Mouse (Mus musculus): ENCODE data around the gene Tlr13. TPM values are rescaled to one million over a fixed set of nuclear protein-coding genes. Genes with fewer than 3 reads are reported as not detected.
"Not testable (repeated sequence)": the region's sequence is repeated elsewhere in the genome, so short reads cannot be mapped to it uniquely, and the experiment has no call there.

Tlr13 gene
- polyA plus RNA-seq, 1 experiment from 2014 or later: 2.0 TPM

- no peak overlapping the region for H3K27ac ChIP-seq (ENCODE audit: low read length)
- WGBS: 59% methylated on average over 5 of the region's 5 CpGs
- ATAC-seq: no peak
Observed at GRCm38 (mm10) chrX:106189356-106189755, 46.4 kb downstream of the Tlr13 start.

GRCm38 (mm10) chrX:106190091-106190490 lies 47.1 kb downstream of the Tlr13 start:
- H3K4me2 ChIP-seq (replicated peaks; ENCODE audit: low read depth, low read length): no peak overlapping the region
- H3K9me3 ChIP-seq (ENCODE audit: low read length): no peaks in the 10 kb centered on the region
- WGBS: 38% methylated on average over 4 of the region's 4 CpGs
- 0 out of 2 replicates have a peak, but pooled peaks cover 4% of the 10 kb centered on the region for H3K36me3 ChIP-seq (ENCODE audit: insufficient read depth, low read length)
- no peak for TF ChIP-seq CTCF (IDR thresholded peaks at IDR 0.05)
- no peak for TF ChIP-seq EP300 (IDR thresholded peaks at IDR 0.05)
- H3K4me3 ChIP-seq (ENCODE audit: low read depth, low read length): no peak overlapping the region
- H3K9ac ChIP-seq (replicated peaks; ENCODE audit: low read depth): no peak overlapping the region
- H3K4me1 ChIP-seq (ENCODE audit: insufficient read depth, low read depth, low read length): no peaks in the 10 kb centered on the region
- DNase-seq (ENCODE audit: low spot score) (no peak), ATAC-seq (no peak)
- no peak overlapping the region for H3K27ac ChIP-seq (ENCODE audit: low read length)
- no peaks in the 10 kb centered on the region for H3K27me3 ChIP-seq (replicated peaks; ENCODE audit: insufficient read depth, low read length)

More at GRCm38 (mm10) chrX:106189356-106189755, 46.4 kb downstream of the Tlr13 start:
- no peak overlapping the region for H3K4me3 ChIP-seq (ENCODE audit: low read depth, low read length)
- no peak for DNase-seq (ENCODE audit: low spot score)
- H3K4me2 ChIP-seq (replicated peaks; ENCODE audit: low read depth, low read length): no peak overlapping the region
- TF ChIP-seq CTCF (IDR thresholded peaks at IDR 0.05): no peak
- no peak for TF ChIP-seq EP300 (IDR thresholded peaks at IDR 0.05)
- H3K9ac ChIP-seq (replicated peaks; ENCODE audit: low read depth): no peak overlapping the region
- H3K27me3 ChIP-seq (replicated peaks; ENCODE audit: insufficient read depth, low read length): no peaks in the 10 kb centered on the region
- H3K9me3 ChIP-seq (ENCODE audit: low read length): no peaks in the 10 kb centered on the region
- no peaks in the 10 kb centered on the region for H3K4me1 ChIP-seq (ENCODE audit: insufficient read depth, low read depth, low read length)
- H3K36me3 ChIP-seq (ENCODE audit: insufficient read depth, low read length): 0 out of 2 replicates have a peak, but pooled peaks cover 4% of the 10 kb centered on the region

GRCm38 (mm10) chrX:106194361-106194760 lies 51.4 kb downstream of the Tlr13 start:
- ATAC-seq; H3K4me1 ChIP-seq (ENCODE audit: insufficient read depth, low read depth, low read length); H3K9ac ChIP-seq (replicated peaks; ENCODE audit: low read depth); H3K4me2 ChIP-seq (replicated peaks; ENCODE audit: low read depth, low read length); H3K9me3 ChIP-seq (ENCODE audit: low read length); H3K27ac ChIP-seq (ENCODE audit: low read length); H3K36me3 ChIP-seq (ENCODE audit: insufficient read depth, low read length); DNase-seq (ENCODE audit: low spot score); H3K4me3 ChIP-seq (ENCODE audit: low read depth, low read length); H3K27me3 ChIP-seq (replicated peaks; ENCODE audit: insufficient read depth, low read length): not testable (repeated sequence)
- 85% methylated on average over 6 of the region's 6 CpGs for WGBS

- H3K4me3 ChIP-seq (ENCODE audit: low read depth, low read length): no peak overlapping the region
- no peak overlapping the region for H3K4me2 ChIP-seq (replicated peaks; ENCODE audit: low read depth, low read length)
- 57% methylated on average over 5 of the region's 5 CpGs for WGBS
- H3K9me3 ChIP-seq (ENCODE audit: low read length): no peaks in the 10 kb centered on the region
- peaks cover 8% of the 10 kb centered on the region; the same call in 1 of the 2 replicates for H3K36me3 ChIP-seq (ENCODE audit: insufficient read depth, low read length)
- no peaks in the 10 kb centered on the region for H3K27me3 ChIP-seq (replicated peaks; ENCODE audit: insufficient read depth, low read length)
- TF ChIP-seq CTCF (IDR thresholded peaks at IDR 0.05) (peak; percentile 47), EP300 (IDR thresholded peaks at IDR 0.05) (no peak)
- no peaks in the 10 kb centered on the region for H3K4me1 ChIP-seq (ENCODE audit: insufficient read depth, low read depth, low read length)
- DNase-seq (ENCODE audit: low spot score) (no peak), ATAC-seq (no peak)
- no peak overlapping the region for H3K27ac ChIP-seq (ENCODE audit: low read length)
- no peak overlapping the region for H3K9ac ChIP-seq (replicated peaks; ENCODE audit: low read depth)
Observed at GRCm38 (mm10) chrX:106197308-106197707, 54.3 kb downstream of the Tlr13 start.

GRCm38 (mm10) chrX:106198904-106199303 lies 55.9 kb downstream of the Tlr13 start:
- WGBS: 86% methylated on average over 5 of the region's 5 CpGs
- Histone ChIP-seq H3K27me3 (replicated peaks; ENCODE audit: insufficient read depth, low read length) (no peaks in the 10 kb centered on the region), H3K36me3 (ENCODE audit: insufficient read depth, low read length) (peaks cover 5% of the 10 kb centered on the region; the same call in 1 of the 2 replicates), H3K4me3 (ENCODE audit: low read depth, low read length) (no peak overlapping the region), H3K9me3 (ENCODE audit: low read length) (no peaks in the 10 kb centered on the region), H3K4me1 (ENCODE audit: insufficient read depth, low read depth, low read length) (no peaks in the 10 kb centered on the region), H3K9ac (replicated peaks; ENCODE audit: low read depth) (no peak overlapping the region), H3K27ac (ENCODE audit: low read length) (no peak overlapping the region), H3K4me2 (replicated peaks; ENCODE audit: low read depth, low read length) (no peak overlapping the region)
- ATAC-seq (no peak), DNase-seq (ENCODE audit: low spot score) (no peak)
- TF ChIP-seq CTCF (IDR thresholded peaks at IDR 0.05): peak; percentile 45
- TF ChIP-seq EP300 (IDR thresholded peaks at IDR 0.05): no peak

GRCm38 (mm10) chrX:106209100-106209499 lies 66.1 kb downstream of the Tlr13 start:
- ATAC-seq (no peak), DNase-seq (ENCODE audit: low spot score) (no peak)
- no peaks in the 10 kb centered on the region for H3K4me1 ChIP-seq (ENCODE audit: insufficient read depth, low read depth, low read length)
- no peaks in the 10 kb centered on the region for H3K36me3 ChIP-seq (ENCODE audit: insufficient read depth, low read length)
- TF ChIP-seq EP300 (IDR thresholded peaks at IDR 0.05) (no peak), CTCF (IDR thresholded peaks at IDR 0.05) (no peak)
- H3K4me2 ChIP-seq (replicated peaks; ENCODE audit: low read depth, low read length): no peak overlapping the region
- H3K27ac ChIP-seq (ENCODE audit: low read length): no peak overlapping the region
- no peak overlapping the region for H3K4me3 ChIP-seq (ENCODE audit: low read depth, low read length)
- no peaks in the 10 kb centered on the region for H3K27me3 ChIP-seq (replicated peaks; ENCODE audit: insufficient read depth, low read length)
- WGBS: 89% methylated on average over 2 of the region's 2 CpGs
- no peak overlapping the region for H3K9ac ChIP-seq (replicated peaks; ENCODE audit: low read depth)
- no peaks in the 10 kb centered on the region for H3K9me3 ChIP-seq (ENCODE audit: low read length)

Other genes with a start within 250 kb of the Tlr13 start
- gene Atrx, start 213.8 kb upstream of the Tlr13 start, polyA plus RNA-seq (2015; fragmentation: Nextera tagmentation; extraction: Ambion mirVana): 123 and 147 TPM in 2 replicates
- gene Magt1, start 131.3 kb upstream of the Tlr13 start, polyA plus RNA-seq (2015; fragmentation: Nextera tagmentation; extraction: Ambion mirVana): 27.8 and 39.2 TPM in 2 replicates
- gene Cox7b, start 127.5 kb upstream of the Tlr13 start, polyA plus RNA-seq (2015; fragmentation: Nextera tagmentation; extraction: Ambion mirVana): 260 and 297 TPM in 2 replicates
- gene Atp7a, start 115.9 kb upstream of the Tlr13 start, polyA plus RNA-seq (2015; fragmentation: Nextera tagmentation; extraction: Ambion mirVana): 20.5 and 23.7 TPM in 2 replicates
- 79.2 and 84.6 TPM in 2 replicates for gene Pgk1, start 43.9 kb downstream of the Tlr13 start, polyA plus RNA-seq (2015; fragmentation: Nextera tagmentation; extraction: Ambion mirVana)
- gene Taf9b, start 78.0 kb downstream of the Tlr13 start, polyA plus RNA-seq (2015; fragmentation: Nextera tagmentation; extraction: Ambion mirVana): 14.1 and 16.0 TPM in 2 replicates
- gene Fnd3c2, start 112.2 kb downstream of the Tlr13 start, polyA plus RNA-seq (2015; fragmentation: Nextera tagmentation; extraction: Ambion mirVana): not detected in 2 replicates